Mouse (Mus musculus): ENCODE measurements around the gene Nat8f7. TPM values are rescaled to one million over a fixed set of nuclear protein-coding genes. Genes with fewer than 3 reads are reported as not detected.
"Not testable (repeated sequence)": the region's sequence is repeated elsewhere in the genome, so short reads cannot be mapped to it uniquely, and the experiment has no call there.

Gene Nat8f7
- not detected in 2 replicates for polyA plus RNA-seq (2015; fragmentation: Nextera tagmentation; extraction: Ambion mirVana)

- H3K36me3 ChIP-seq (ENCODE audit: control insufficient read depth, insufficient read depth, low read length); H3K4me3 ChIP-seq (ENCODE audit: low read depth, low read length); ATAC-seq; H3K4me2 ChIP-seq (ENCODE audit: low read length); H3K9ac ChIP-seq (ENCODE audit: low read depth, low read length); H3K4me1 ChIP-seq (ENCODE audit: control insufficient read depth, insufficient read depth, low read length); H3K27me3 ChIP-seq (ENCODE audit: control insufficient read depth, insufficient read depth, low read depth, low read length); H3K9me3 ChIP-seq (replicated peaks; ENCODE audit: control insufficient read depth, low read length, poor library complexity, severe bottlenecking); H3K27ac ChIP-seq (ENCODE audit: low read length): not testable (repeated sequence)
- 78% methylated on average over 9 of the region's 10 CpGs for WGBS
Measured at GRCm38 (mm10) chr6:85713105-85713504, at the start of gene Nat8f7. TSS of gene Nat8f7 (minus strand) at chr6:85713205.

- WGBS, result 93% methylated on average over 1 of the region's 2 CpGs
- not testable (repeated sequence) for ATAC-seq; H3K4me2 ChIP-seq (ENCODE audit: low read length)
Measured at GRCm38 (mm10) chr6:85762678-85763077, 49.7 kb upstream of the Nat8f7 start.

GRCm38 (mm10) chr6:85755705-85756249, 42.8 kb upstream of the Nat8f7 start:
- H3K4me1 ChIP-seq (ENCODE audit: control insufficient read depth, insufficient read depth, low read length); H3K4me3 ChIP-seq (ENCODE audit: low read depth, low read length); H3K9me3 ChIP-seq (replicated peaks; ENCODE audit: control insufficient read depth, low read length, poor library complexity, severe bottlenecking): not testable (repeated sequence)

More at GRCm38 (mm10) chr6:85762678-85763077, 49.7 kb upstream of the Nat8f7 start:
- H3K36me3 ChIP-seq (ENCODE audit: control insufficient read depth, insufficient read depth, low read length); H3K9me3 ChIP-seq (replicated peaks; ENCODE audit: control insufficient read depth, low read length, poor library complexity, severe bottlenecking); H3K27me3 ChIP-seq (ENCODE audit: control insufficient read depth, insufficient read depth, low read depth, low read length); H3K27ac ChIP-seq (ENCODE audit: low read length); H3K4me3 ChIP-seq (ENCODE audit: low read depth, low read length); H3K4me1 ChIP-seq (ENCODE audit: control insufficient read depth, insufficient read depth, low read length); H3K9ac ChIP-seq (ENCODE audit: low read depth, low read length): not testable (repeated sequence)

GRCm38 (mm10) chr6:85709607-85710006, 3.4 kb downstream of the Nat8f7 start:
- not testable (repeated sequence) for ATAC-seq; H3K27ac ChIP-seq (ENCODE audit: low read length); H3K36me3 ChIP-seq (ENCODE audit: control insufficient read depth, insufficient read depth, low read length); H3K9me3 ChIP-seq (replicated peaks; ENCODE audit: control insufficient read depth, low read length, poor library complexity, severe bottlenecking); H3K4me2 ChIP-seq (ENCODE audit: low read length); H3K4me1 ChIP-seq (ENCODE audit: control insufficient read depth, insufficient read depth, low read length); H3K4me3 ChIP-seq (ENCODE audit: low read depth, low read length); H3K27me3 ChIP-seq (ENCODE audit: control insufficient read depth, insufficient read depth, low read depth, low read length); H3K9ac ChIP-seq (ENCODE audit: low read depth, low read length)
- WGBS, result 75% methylated on average over 1 of the region's 1 CpGs

More at GRCm38 (mm10) chr6:85755705-85756249, 42.8 kb upstream of the Nat8f7 start:
- H3K27me3 ChIP-seq (ENCODE audit: control insufficient read depth, insufficient read depth, low read depth, low read length); H3K4me2 ChIP-seq (ENCODE audit: low read length); H3K36me3 ChIP-seq (ENCODE audit: control insufficient read depth, insufficient read depth, low read length); ATAC-seq; H3K27ac ChIP-seq (ENCODE audit: low read length); H3K9ac ChIP-seq (ENCODE audit: low read depth, low read length): not testable (repeated sequence)
- WGBS, result 54% methylated on average over 3 of the region's 6 CpGs

- H3K27me3 ChIP-seq (ENCODE audit: control insufficient read depth, insufficient read depth, low read depth, low read length); H3K4me3 ChIP-seq (ENCODE audit: low read depth, low read length); H3K4me1 ChIP-seq (ENCODE audit: control insufficient read depth, insufficient read depth, low read length); H3K9ac ChIP-seq (ENCODE audit: low read depth, low read length); H3K4me2 ChIP-seq (ENCODE audit: low read length); H3K9me3 ChIP-seq (replicated peaks; ENCODE audit: control insufficient read depth, low read length, poor library complexity, severe bottlenecking); H3K36me3 ChIP-seq (ENCODE audit: control insufficient read depth, insufficient read depth, low read length); H3K27ac ChIP-seq (ENCODE audit: low read length); ATAC-seq: not testable (repeated sequence)
- 94% methylated on average over 5 of the region's 5 CpGs for WGBS
Measured at GRCm38 (mm10) chr6:85709206-85709605, 3.8 kb downstream of the Nat8f7 start.

- not testable (repeated sequence) for H3K9me3 ChIP-seq (replicated peaks; ENCODE audit: control insufficient read depth, low read length, poor library complexity, severe bottlenecking); H3K27me3 ChIP-seq (ENCODE audit: control insufficient read depth, insufficient read depth, low read depth, low read length); H3K4me2 ChIP-seq (ENCODE audit: low read length); H3K4me1 ChIP-seq (ENCODE audit: control insufficient read depth, insufficient read depth, low read length); H3K36me3 ChIP-seq (ENCODE audit: control insufficient read depth, insufficient read depth, low read length); H3K27ac ChIP-seq (ENCODE audit: low read length); H3K9ac ChIP-seq (ENCODE audit: low read depth, low read length); ATAC-seq; H3K4me3 ChIP-seq (ENCODE audit: low read depth, low read length)
- 94% methylated on average over 2 of the region's 4 CpGs for WGBS
Measured at GRCm38 (mm10) chr6:85701943-85702342, 11.1 kb downstream of the Nat8f7 start.

Small RNA genes within 50 kb of the gene (microRNA-seq; reads per million reads assigned to microRNA genes)
- gene Gm27317, result not detected

Other genes starting within 250 kb of the Nat8f7 start
- gene Fbxo41, start 210.2 kb downstream of the Nat8f7 start, polyA plus RNA-seq (2015; fragmentation: Nextera tagmentation; extraction: Ambion mirVana), result 11.4 and 11.7 TPM in 2 replicates
- gene Egr4, start 199.6 kb downstream of the Nat8f7 start, polyA plus RNA-seq (2015; fragmentation: Nextera tagmentation; extraction: Ambion mirVana), result not detected in 2 replicates
- 4.5 and 5.0 TPM in 2 replicates for gene Alms1, start 125.7 kb downstream of the Nat8f7 start, polyA plus RNA-seq (2015; fragmentation: Nextera tagmentation; extraction: Ambion mirVana)
- gene Nat8f3, start 52.5 kb upstream of the Nat8f7 start, polyA plus RNA-seq (2015; fragmentation: Nextera tagmentation; extraction: Ambion mirVana), result 0.51 and 0.52 TPM in 2 replicates
- not detected in 2 replicates for gene Nat8f6, start 107.7 kb upstream of the Nat8f7 start, polyA plus RNA-seq (2015; fragmentation: Nextera tagmentation; extraction: Ambion mirVana)
- gene Nat8f5, start 107.8 kb upstream of the Nat8f7 start, polyA plus RNA-seq (2015; fragmentation: Nextera tagmentation; extraction: Ambion mirVana), result 0.25 TPM in 1 of 2 replicates, not detected in the other
- gene Nat8, start 118.9 kb upstream of the Nat8f7 start, polyA plus RNA-seq (2015; fragmentation: Nextera tagmentation; extraction: Ambion mirVana), result 0.33 TPM in 1 of 2 replicates, not detected in the other
- 0.05 TPM in 1 of 2 replicates, not detected in the other for gene Nat8f2, start 156.0 kb upstream of the Nat8f7 start, polyA plus RNA-seq (2015; fragmentation: Nextera tagmentation; extraction: Ambion mirVana)
- gene Nat8f4, start 191.7 kb upstream of the Nat8f7 start, polyA plus RNA-seq (2015; fragmentation: Nextera tagmentation; extraction: Ambion mirVana), result 7.0 TPM in 2 replicates
- gene Tprkb, start 198.7 kb upstream of the Nat8f7 start, polyA plus RNA-seq (2015; fragmentation: Nextera tagmentation; extraction: Ambion mirVana), result 53.7 and 60.1 TPM in 2 replicates
- 19.9 and 23.1 TPM in 2 replicates for gene Nat8f1, start 202.5 kb upstream of the Nat8f7 start, polyA plus RNA-seq (2015; fragmentation: Nextera tagmentation; extraction: Ambion mirVana)
- 51.0 and 60.8 TPM in 2 replicates for gene Dusp11, start 248.5 kb upstream of the Nat8f7 start, polyA plus RNA-seq (2015; fragmentation: Nextera tagmentation; extraction: Ambion mirVana)